Mouse (Mus musculus) granulocyte monocyte progenitor cell, adult 5-6 weeks (primary cell): Measurements from ENCODE around the gene Atg16l1. TPM values are rescaled to one million over a fixed set of nuclear protein-coding genes. Genes with fewer than 3 reads are reported as not detected.
A peak's percentile ranks its signal among the peaks of the same experiment; 100 is the strongest.
"Not testable (repeated sequence)": the region's sequence is repeated elsewhere in the genome, so short reads cannot be mapped to it uniquely, and the experiment has no call there.

Experiments
- ATAC-seq: replicated peaks from 2 replicates; pipeline ENCODE4 v1.8.0; 2016; ENCODE audit warnings: mild to moderate bottlenecking, moderate TSS enrichment, inconsistent platforms; ENCODE audit not compliant: poor library complexity, severe bottlenecking
- total RNA-seq, 2 experiments: library from RNA; stranded (forward) in 1 of 2; stranded (reverse) in 1 of 2; fragments of 200-712, 200-1000 nt in 1 of 2; fragments of >200 nt in 1 of 2; fragmentation: Nextera tagmentation in 1 of 2; gene quantifications; 2 replicates each; pipeline ENCODE4 v1.2.3; 2014 to 2017

The Atg16l1 gene
- total RNA-seq, 2 experiments from 2014 or later: 26.5 to 51.9 TPM

DNA sequence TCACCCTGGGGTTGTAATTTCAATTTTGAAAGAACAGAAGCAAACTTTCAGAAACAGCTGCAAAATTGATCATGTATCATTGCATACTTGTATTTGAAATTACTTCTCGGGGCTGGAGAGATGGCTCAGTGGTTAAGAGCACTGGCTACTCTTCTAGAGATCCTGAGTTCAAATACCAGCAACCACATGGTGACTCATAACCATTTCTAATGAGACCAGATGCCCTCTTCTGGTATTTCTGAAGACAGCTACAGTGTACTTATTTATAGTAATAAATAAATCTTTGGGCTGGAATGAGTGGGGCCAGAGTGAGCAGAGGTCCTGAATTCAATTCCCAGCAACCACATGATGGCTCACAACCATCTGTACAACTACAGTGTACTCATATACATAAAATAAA is 71.8 kb downstream of the Atg16l1 start:
- not testable (repeated sequence) for ATAC-seq

DNA sequence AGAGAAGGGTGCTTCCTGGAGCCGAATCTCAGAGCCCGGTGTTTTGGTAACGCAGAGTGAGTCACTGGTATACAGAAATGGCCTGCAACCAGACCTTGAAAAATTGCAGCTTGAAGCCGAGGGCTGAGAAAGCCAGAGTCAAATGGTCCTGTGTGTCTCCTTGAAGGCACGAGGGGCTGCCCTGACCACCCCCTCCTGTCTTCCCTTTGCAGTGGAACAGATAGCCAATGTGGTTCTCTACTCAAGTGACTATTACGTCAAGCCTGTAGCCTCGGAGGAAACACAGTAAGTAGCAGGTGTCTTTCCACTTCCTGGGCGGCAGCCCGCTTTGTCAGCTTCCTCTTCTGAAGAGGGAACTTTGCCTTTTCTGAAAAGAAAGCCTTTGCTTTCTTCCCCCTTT is 72.5 kb downstream of the Atg16l1 start:
- ATAC-seq: peak; percentile 91

DNA sequence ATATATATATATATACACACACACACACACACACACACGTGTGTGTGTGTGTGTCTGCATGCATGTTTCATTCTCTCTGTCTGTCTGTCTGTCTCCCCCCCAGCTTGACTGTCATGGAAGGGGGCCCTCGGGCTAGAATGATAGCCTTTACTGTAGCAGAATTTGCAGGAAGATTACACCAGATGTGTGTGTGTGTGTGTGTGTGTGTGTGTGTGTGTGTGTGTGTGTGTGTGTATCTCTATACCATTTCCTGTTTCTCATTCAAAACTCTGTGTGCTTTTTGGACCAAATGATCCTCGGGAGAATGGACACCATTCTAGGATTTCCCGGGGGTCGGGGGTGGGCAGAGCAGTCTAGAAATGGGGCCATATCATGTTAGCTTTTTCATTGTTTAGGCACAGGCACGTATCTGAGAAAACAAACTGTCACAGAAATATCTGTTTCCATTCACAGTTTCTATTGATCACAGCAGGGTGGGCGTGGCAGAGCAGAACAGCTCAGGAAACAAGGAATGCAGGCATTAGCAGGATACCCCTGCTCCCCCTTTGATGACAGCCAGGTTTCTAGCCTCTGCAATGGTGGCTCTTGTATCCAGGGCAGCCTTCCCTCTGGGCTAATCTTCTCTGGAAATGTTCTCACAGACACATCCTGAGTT is 73.4 kb downstream of the Atg16l1 start:
- ATAC-seq: no peak

DNA sequence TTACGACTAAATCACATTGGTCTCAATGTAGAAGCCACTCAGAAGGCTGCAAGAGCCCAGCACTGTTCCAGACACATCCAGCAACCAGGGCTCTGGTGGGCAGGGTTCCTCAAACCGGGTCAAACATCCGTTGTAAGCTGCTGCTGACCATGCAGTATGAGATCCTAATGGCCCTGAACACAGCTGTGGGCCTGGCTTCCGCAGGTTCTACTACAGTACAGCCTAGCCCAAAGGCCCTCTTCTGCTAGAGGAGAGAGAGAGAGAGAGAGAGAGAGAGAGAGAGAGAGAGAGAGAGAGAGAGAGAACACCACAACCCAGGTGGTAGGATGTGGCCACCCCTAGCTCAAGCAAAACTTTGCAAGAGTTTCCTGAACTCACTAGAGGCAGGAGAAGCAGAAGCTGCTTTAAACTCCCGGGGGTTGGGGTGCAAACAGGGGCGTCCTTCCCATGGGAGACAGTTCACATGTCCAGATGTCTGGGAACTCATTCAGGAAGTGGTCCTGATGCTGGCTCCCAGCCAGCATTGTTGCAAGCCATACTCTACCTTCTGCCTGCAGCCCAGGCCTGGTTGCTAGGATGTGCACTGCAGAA is 74.0 kb downstream of the Atg16l1 start:
- peak; percentile 54 for ATAC-seq

DNA sequence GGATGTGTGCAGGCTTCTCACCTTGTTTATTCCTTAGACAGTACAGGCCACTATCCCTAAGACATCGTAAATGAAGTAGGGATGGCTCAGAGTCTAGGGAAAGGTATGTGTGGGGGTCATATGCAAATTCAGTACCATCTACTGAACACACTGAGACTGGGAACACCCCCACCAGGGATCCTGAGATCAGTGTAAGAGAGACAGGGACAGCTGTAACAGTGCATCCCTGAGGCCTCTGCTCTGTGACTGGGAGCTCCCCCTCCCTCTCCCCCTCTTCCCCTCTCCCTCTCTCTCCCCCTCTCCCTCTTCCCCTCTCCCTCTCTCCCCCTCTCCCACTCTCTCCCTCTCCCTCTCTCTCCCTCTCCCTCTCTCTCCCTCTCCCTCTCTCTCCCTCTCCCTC is 80.8 kb downstream of the Atg16l1 start:
- no peak for ATAC-seq

DNA sequence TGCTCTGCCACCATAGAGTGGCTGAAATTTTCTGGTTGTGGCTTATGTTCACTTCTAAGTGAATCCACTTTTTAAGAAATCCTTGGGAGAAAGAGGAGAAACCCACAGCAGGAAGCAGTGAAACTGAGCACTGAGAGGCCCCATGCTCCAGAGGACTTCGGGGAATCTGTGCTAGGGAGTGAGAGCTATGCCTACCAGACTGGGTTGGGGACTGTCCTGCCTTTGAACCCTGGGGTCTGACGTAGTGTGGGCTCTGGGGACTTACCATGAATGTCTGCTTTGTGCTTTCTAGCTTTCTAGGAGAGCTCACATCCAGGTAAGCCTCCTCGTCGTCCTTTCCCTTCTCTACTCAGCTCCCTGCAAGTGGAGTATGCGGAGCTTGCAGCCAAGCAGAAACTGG is 81.3 kb downstream of the Atg16l1 start:
- no peak for ATAC-seq

DNA sequence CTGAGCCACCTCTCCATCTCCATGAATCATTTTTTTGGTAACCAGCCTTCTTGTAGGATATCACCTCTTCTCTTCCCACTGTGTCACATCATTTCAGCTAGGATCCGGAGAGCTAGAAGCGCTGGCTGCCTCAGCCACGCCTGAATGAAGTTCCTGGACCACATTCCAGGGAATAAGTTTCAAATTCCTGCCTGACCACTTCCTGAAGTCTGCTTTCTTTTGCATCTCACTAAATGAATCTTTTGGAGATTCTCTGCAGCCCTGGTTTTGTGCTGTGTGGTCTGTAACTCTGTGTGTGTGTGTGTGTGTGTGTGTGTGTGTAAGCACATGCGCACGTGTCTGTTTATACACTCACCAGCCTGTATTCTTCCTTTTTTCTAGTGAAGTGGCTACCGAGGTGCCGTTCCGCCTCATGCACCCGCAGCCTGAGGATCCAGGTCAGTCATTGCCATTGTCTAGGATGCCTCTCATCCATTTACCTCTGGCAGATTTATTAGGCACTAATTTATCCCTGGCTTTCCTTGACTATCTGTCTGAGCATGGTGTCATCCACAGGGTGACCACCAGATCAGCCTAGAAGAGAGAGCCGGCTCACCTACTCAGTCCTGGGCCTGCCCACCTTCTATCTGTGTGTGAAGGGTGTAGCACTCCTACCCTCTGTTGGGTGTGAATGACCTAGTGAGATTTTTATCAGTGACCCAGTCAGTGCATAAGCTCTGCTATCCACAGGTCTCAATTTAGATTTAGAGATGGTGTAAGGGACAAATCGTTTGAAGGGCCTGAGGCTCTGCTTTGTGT is 84.9 kb downstream of the Atg16l1 start:
- no peak for ATAC-seq

Other genes with a start within 250 kb of the Atg16l1 start
- gene Neu2, start 246.0 kb upstream of the Atg16l1 start, total RNA-seq (2014; fragmentation: Nextera tagmentation): not detected in 2 replicates
- gene Neu2, start 246.0 kb upstream of the Atg16l1 start, total RNA-seq (2017): not detected in 2 replicates
- not detected in 2 replicates for gene Ngef, start 182.0 kb upstream of the Atg16l1 start, total RNA-seq (2014; fragmentation: Nextera tagmentation)
- not detected in 2 replicates for gene Ngef, start 182.0 kb upstream of the Atg16l1 start, total RNA-seq (2017)
- gene Inpp5d, start 135.6 kb upstream of the Atg16l1 start, total RNA-seq (2014; fragmentation: Nextera tagmentation): 104 and 179 TPM in 2 replicates
- 52.2 and 73.5 TPM in 2 replicates for gene Inpp5d, start 135.6 kb upstream of the Atg16l1 start, total RNA-seq (2017)
- 1.6 and 2.8 TPM in 2 replicates for gene Sag, start 47.8 kb downstream of the Atg16l1 start, total RNA-seq (2014; fragmentation: Nextera tagmentation)
- 0.39 and 0.57 TPM in 2 replicates for gene Sag, start 47.8 kb downstream of the Atg16l1 start, total RNA-seq (2017)
- 71.4 and 92.2 TPM in 2 replicates for gene Dgkd, start 97.4 kb downstream of the Atg16l1 start, total RNA-seq (2014; fragmentation: Nextera tagmentation)
- 44.7 and 53.7 TPM in 2 replicates for gene Dgkd, start 97.4 kb downstream of the Atg16l1 start, total RNA-seq (2017)